Mouse (Mus musculus): ENCODE measurements around the gene Mrpl54.

Mrpl54 gene

DNA sequence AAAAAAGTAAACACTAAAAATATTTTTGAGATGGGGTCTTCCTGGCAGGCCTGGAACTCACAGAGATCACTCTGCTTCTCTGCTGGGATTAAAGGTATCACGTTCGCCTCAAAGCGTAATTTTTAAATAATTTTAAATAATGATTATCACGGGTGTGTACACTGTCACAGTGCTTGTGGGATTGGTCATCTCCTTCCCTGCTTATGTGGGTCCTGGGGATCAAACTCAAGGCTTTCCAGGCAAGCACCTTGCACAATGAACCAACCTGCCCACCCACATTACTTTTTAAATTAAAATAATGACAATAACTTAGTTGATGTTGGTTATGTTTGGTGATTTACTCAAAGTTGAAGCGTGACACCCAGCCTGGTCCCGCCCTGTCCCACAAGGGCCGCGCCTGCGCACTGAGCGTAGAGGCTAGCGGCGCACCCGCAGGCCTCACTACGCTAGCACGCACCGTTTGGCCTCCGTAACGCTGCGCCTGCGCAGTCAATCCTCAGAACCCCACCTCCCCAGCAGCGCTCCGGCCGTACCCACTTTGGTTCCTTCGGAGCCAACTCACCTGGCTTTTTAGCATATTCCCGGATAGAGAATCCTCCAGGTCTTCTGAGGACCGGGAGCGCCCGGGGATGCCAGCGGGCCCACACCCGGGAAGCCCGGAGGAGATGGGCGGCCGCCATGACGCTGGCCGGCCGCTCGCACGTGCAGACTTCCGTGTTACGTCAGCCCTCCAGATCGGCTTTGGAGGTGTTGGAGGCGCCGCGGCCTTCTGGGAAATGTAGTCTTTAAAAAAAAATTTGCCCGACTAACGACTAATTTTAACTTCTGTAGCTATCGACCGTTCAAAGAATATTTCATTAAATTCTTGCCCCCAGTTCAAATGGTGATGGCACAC is at the start of gene Mrpl54, which contains the start of gene Apba3:
Gene Mrpl54 (minus strand): TSS at position 724 of the 895 bp plus-strand sequence.
Gene Apba3 (plus strand): TSS at position 750 of the 895 bp plus-strand sequence.
- peak; percentile 96 for DNase-seq (ENCODE audit: low spot score)

- DNase-seq (ENCODE audit: low spot score) = no peak
Observed at GRCm38 (mm10) chr10:81315587-81315986, 48.9 kb upstream of the Mrpl54 start.

- DNase-seq (ENCODE audit: low spot score) = no peak
Observed at GRCm38 (mm10) chr10:81314201-81314600, 47.5 kb upstream of the Mrpl54 start.

GRCm38 (mm10) chr10:81313581-81313980 is 46.8 kb upstream of the Mrpl54 start:
- no peak for DNase-seq (ENCODE audit: low spot score)

DNA sequence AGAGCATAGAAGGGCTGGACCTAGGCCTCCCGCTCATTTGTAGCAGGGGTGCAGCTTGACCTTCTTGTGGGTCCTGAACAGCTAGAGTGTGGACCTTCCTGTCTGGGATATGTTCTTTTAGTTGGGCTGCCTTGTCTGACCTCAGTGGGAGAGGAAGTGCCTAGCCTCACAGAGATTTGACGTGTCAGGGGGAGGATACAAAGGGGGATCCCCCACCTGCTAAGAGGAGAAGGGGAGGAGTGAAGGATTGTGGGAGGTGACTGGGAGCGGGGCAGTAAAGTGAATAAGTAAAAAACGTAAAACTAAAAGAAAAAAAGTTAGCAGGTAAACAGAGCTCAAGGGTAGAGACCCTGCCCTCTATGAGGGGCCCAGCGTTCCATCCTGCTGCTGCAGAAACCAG is 42.8 kb upstream of the Mrpl54 start:
- no peak for DNase-seq (ENCODE audit: low spot score)

GRCm38 (mm10) chr10:81306837-81307682 is 40.3 kb upstream of the Mrpl54 start:
- no peak for DNase-seq (ENCODE audit: low spot score)

- DNase-seq (ENCODE audit: low spot score) = no peak
Observed at GRCm38 (mm10) chr10:81306173-81306668, 39.5 kb upstream of the Mrpl54 start.

DNA sequence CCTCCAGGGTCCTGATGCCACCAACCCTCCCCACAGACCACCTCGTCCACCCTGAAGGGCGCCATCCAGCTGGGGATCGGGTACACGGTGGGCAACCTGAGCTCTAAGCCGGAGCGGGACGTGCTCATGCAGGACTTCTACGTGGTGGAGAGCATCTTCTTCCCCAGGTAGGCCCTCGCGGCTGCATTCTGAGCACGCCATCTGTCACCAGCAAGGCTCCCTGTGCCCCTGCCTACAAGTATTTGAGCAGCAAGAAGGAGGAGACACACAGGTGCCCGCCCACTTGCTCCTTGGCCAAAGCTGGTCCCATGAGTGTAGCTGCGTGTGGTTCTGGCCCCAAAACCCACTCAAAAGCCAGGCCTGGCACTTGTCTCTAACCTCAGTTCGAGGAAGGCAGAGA is 38.9 kb upstream of the Mrpl54 start:
- DNase-seq (ENCODE audit: low spot score) = no peak

DNA sequence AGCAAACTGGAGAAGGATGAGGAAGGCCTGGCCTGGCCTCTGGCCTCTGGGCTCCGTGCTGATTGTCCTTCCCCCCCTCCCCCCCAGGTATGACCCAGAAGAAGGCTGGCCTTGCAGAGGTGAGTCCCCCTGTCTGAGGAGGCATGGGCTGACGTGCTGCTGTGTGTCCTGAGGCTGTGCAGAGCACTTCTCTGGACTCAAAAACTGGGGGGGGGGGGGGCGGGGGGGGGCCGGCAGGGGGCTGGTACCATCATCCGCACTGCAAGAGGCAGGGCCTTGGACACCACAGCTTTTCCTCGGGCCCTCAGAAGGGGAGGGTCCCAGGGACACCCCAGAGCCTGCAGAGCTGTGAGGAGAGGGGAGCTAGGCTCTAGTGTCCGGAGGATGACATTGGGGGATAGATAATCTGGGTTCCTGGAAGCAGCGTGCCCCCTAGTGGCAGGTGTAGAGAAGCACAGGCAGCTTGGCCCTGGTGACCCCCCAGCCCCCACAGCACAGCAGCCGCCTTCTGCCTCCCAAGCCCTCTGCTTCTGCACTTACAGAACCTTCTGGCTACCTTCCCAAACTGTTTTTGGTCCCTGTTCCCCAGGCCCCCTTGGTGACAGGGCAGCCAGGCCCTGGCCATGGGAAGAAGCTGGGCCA is 38.0 kb upstream of the Mrpl54 start:
- peak; percentile 56 for DNase-seq (ENCODE audit: low spot score)

DNA sequence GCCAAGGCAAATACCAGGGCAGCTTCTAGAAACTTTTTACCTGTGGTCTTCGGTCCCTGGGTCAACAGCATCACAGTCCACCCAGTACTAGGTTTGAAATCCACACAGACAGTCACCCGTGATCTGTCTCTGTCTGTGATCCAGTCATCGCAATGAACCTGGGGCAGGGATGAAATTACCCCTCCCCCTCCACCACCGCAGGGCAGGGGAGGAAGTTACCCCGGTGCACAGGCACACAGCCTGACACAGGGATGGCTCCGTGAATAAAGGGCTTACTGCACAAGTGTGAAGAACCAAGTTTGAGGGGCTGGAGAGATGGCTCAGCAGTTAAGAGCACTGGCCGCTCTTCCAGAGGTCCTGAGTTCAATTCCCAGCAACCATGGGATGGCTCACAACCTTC is 37.0 kb upstream of the Mrpl54 start:
- DNase-seq (ENCODE audit: low spot score) = no peak

DNA sequence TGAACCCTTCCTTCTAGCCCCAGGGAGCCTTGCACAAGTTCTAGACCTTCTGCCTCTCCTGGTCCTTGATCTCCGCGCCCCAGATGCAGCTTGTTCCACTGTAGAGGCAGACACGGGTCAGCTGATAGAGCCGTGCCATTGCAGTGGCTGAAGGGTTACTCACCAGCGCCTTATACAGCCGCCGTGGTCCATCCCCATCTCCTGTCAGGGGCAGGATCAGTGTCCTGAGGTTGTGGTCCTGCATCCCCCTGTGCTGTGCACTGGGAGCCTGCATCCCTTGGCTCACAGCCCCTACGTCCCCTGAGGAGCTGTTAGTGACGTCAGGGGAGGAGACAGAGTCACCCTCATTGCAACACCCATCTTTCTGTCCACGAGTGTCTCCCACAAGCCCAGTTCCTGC is 36.5 kb upstream of the Mrpl54 start:
- no peak for DNase-seq (ENCODE audit: low spot score)

DNA sequence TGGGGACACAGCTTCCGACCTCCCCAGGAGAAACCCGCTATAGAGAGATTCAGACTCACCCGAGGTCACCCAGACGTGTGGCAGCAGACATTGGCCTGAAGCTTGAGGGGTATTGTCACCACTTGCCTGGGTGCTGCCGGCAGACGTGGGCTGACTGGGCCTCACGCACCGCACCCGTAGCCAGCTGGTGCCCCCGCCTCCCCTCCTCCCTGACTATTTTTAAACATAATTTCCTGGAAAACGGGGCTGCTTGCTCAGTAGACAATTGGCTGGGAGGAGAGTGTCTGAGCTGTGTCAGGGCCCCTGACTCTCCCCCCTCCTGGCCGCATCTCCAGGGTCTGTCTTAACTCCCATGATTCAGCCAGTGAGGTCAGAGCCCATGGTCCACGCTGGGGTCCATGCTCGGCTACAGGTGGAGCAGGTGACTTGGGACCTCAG is 36.1 kb upstream of the Mrpl54 start:
- peak; percentile 63 for DNase-seq (ENCODE audit: low spot score)

DNA sequence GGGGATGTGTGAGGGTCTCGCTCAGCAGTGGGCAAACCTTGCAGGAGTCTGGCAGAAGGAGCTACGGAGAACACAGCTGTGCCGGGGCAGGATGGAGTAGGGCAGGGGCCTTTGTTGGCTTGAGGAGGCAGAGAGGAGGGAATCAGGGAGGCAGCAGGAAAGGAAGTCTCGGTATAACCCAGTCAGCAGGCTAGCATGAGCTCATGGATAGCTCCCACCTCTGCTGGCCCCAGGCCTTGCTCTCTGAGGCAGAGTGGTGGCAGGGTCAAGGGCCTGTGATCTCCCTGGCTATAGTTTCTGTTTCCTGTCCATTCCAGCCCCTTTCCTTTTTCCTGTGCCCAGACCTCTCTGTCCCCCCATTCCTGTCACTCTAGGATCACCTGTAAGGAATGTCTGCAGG is 35.6 kb upstream of the Mrpl54 start:
- DNase-seq (ENCODE audit: low spot score) = no peak

- DNase-seq (ENCODE audit: low spot score) = no peak
Observed at GRCm38 (mm10) chr10:81301321-81301720, 34.6 kb upstream of the Mrpl54 start.

DNA sequence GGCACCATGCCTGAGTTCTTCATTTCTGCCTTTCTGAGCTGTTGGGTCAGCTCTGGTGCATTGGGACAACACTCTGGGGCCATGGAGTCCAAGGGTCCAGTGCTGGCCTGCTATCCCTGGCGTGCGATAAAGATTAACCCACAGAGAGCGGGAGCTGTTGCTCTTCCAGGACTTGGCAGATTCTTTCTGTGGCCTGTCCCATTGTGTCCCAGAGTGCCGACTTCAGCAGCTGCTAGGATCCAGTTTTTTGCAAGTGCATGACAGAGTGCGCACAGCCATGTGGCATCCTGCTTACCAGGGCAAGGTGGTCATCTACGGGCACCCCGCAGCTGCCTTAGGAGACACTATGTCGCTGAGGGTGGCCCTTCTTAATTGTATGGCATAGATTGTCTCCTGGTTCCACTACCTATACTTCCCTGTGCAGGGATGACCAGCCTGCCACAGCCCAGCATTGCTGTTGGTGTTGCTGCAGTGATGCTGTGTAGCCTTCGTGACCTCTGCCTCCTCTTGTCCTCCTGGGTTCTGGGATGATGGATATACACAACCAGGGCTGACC is 33.7 kb upstream of the Mrpl54 start:
- no peak for DNase-seq (ENCODE audit: low spot score)

GRCm38 (mm10) chr10:81299585-81300351 is 33.0 kb upstream of the Mrpl54 start:
- DNase-seq (ENCODE audit: low spot score) = no peak

DNA sequence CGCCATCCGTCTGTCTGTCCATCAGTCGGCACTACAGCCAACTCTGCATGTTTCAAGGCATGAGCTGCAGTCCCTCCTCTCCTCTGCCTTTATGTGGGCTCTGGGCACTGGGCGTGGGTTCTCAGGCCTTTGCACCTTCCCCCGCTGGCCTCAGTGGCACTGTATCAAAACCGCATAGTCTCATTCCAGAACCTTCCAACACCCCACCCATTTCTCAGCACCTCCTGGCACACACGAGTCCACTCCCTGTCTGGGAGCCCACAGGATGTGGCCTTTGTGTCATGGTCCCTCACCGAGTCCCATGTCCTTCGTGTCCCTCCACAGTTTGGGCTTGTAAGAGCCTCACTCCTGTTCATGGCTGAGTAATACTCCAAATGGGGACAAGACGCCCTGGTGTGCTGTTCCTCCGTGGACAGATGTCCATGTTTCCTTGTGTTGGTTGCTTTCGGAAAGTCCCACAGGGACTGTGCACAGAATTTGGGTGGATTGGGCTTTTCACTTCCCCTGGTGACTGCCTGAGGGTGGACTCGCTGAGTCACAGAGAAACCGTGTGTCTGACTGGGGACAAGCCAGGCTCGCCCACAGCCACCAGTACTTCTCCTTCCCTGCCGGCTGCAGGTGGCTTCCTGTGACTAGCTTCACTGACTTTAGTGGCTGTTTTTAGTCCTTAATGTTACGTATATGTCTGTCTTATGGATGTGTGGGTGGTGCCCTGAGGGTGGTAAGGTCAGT is 31.8 kb upstream of the Mrpl54 start:
- DNase-seq (ENCODE audit: low spot score) = peak; percentile 71

GRCm38 (mm10) chr10:81297845-81298244 is 31.1 kb upstream of the Mrpl54 start:
- DNase-seq (ENCODE audit: low spot score) = no peak

- DNase-seq (ENCODE audit: low spot score) = no peak
Observed at GRCm38 (mm10) chr10:81297246-81297645, 30.5 kb upstream of the Mrpl54 start.

- no peak for DNase-seq (ENCODE audit: low spot score)
Observed at GRCm38 (mm10) chr10:81295185-81295584, 28.5 kb upstream of the Mrpl54 start.
